Mouse (Mus musculus) C2C12 (cell line): ENCODE measurements at regions not wholly inside any gene's neighbourhood (a gene's known extent, or its start where the extent isn't known, plus 50 kb on each side); places are given as distances from the start of the nearest gene placed in this dataset.

Experiments
- CEBPB ChIP-seq: IDR thresholded peaks from one replicate; pipeline ENCODE4 v1.6.1; 2011; ENCODE audit warnings: low read depth, mild to moderate bottlenecking, control low read depth, moderate library complexity
- CTCF ChIP-seq: IDR thresholded peaks from one replicate; pipeline ENCODE4 v1.5.1; 2011; ENCODE audit not compliant: control insufficient read depth, insufficient read depth, insufficient read length
- FOSL1 ChIP-seq: IDR thresholded peaks from one replicate; pipeline ENCODE4 v1.8.0; 2011; ENCODE audit warnings: mild to moderate bottlenecking, low read length; ENCODE audit not compliant: poor library complexity, insufficient read depth, severe bottlenecking
- MAX ChIP-seq: IDR thresholded peaks from one replicate; pipeline ENCODE4 v1.6.1; 2011; ENCODE audit warnings: mild to moderate bottlenecking, control low read depth
- MYOD1 ChIP-seq: IDR thresholded peaks from one replicate; pipeline ENCODE4 v1.6.1; 2011; ENCODE audit warnings: low read depth; ENCODE audit not compliant: control insufficient read depth, insufficient read length
- MYOG ChIP-seq: IDR thresholded peaks from one replicate; pipeline ENCODE4 v1.6.1; 2011; ENCODE audit not compliant: control insufficient read depth, insufficient read length; ENCODE audit errors: extremely low read depth
- USF1 ChIP-seq: IDR thresholded peaks from one replicate; pipeline ENCODE4 v1.6.1; 2011; ENCODE audit warnings: low read depth, mild to moderate bottlenecking, control low read depth, moderate library complexity

DNA sequence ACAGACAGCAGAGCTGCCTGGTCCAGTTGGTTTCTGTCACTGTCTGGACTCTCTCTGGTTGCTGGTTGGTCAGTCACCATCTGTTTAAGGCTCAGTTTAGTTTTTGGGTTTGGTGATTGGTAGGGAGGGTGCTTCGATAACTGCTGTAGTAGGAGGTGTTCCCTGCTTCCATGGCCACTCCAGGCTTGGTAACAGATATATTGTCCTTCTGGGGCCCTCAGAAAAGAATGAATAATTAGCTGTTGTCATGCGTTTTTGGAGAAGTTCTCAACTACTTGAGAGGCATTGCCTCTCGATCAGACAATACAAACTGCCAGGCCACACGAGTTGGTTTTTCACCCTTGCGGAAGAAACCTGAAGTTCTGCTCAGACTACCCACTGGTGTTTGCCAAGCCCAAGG lies 451.7 kb downstream of the Sox2 start:
- TF ChIP-seq CTCF (no peak), FOSL1 (no peak), CEBPB (no peak), MAX (no peak), USF1 (no peak), MYOG (no peak), MYOD1 (no peak)
